Mouse (Mus musculus): ENCODE results near the gene Lat2. TPM values are rescaled to one million over a fixed set of nuclear protein-coding genes. Genes with fewer than 3 reads are reported as not detected.

Gene Lat2
- polyA plus RNA-seq, 1 experiment = 0.61 TPM

GRCm38 (mm10) chr5:134564272-134564671 lies 50.6 kb downstream of the Lat2 start:
- TF ChIP-seq MYOG (IDR thresholded peaks at IDR 0.05; ENCODE audit: control insufficient read depth, extremely low read depth, insufficient read length) (no peak), FOSL1 (IDR thresholded peaks at IDR 0.05; ENCODE audit: insufficient read depth, low read length, poor library complexity, severe bottlenecking) (no peak), MAX (IDR thresholded peaks at IDR 0.05) (no peak), MYOD1 (IDR thresholded peaks at IDR 0.05; ENCODE audit: control insufficient read depth, insufficient read length, low read depth) (no peak), USF1 (IDR thresholded peaks at IDR 0.05; ENCODE audit: low read depth) (no peak), CEBPB (IDR thresholded peaks at IDR 0.05; ENCODE audit: low read depth) (no peak), CTCF (IDR thresholded peaks at IDR 0.05; ENCODE audit: control insufficient read depth, insufficient read depth, insufficient read length) (no peak)

GRCm38 (mm10) chr5:134560450-134561171 lies 54.2 kb downstream of the Lat2 start:
- Histone ChIP-seq H3K27me3 (ENCODE audit: control insufficient read depth, insufficient read depth, insufficient read length) (no peaks in the 10 kb centered on the region), H3K79me2 (ENCODE audit: control insufficient read depth, insufficient read depth) (no peaks in the 10 kb centered on the region), H3K79me3 (ENCODE audit: low read depth) (no peaks in the 10 kb centered on the region), H3K36me3 (ENCODE audit: control insufficient read depth, insufficient read depth) (no peaks in the 10 kb centered on the region), H3ac (ENCODE audit: control insufficient read depth, insufficient read length, low read depth) (no peak overlapping the region), H3K4me3 (ENCODE audit: insufficient read depth, poor library complexity, severe bottlenecking) (no peak overlapping the region)
- TF ChIP-seq FOSL1 (IDR thresholded peaks at IDR 0.05; ENCODE audit: insufficient read depth, low read length, poor library complexity, severe bottlenecking) = no peak
- TF ChIP-seq CEBPB (IDR thresholded peaks at IDR 0.05; ENCODE audit: low read depth) = no peak
- no peak for TF ChIP-seq USF1 (IDR thresholded peaks at IDR 0.05; ENCODE audit: low read depth)
- no peak for TF ChIP-seq MAX (IDR thresholded peaks at IDR 0.05)
- no peak for TF ChIP-seq MYOD1 (IDR thresholded peaks at IDR 0.05; ENCODE audit: control insufficient read depth, insufficient read length, low read depth)
- no peak for TF ChIP-seq CTCF (IDR thresholded peaks at IDR 0.05; ENCODE audit: control insufficient read depth, insufficient read depth, insufficient read length)
- no peak for TF ChIP-seq MYOG (IDR thresholded peaks at IDR 0.05; ENCODE audit: control insufficient read depth, extremely low read depth, insufficient read length)

More at GRCm38 (mm10) chr5:134564272-134564671, 50.6 kb downstream of the Lat2 start:
- Histone ChIP-seq H3K4me3 (ENCODE audit: insufficient read depth, poor library complexity, severe bottlenecking) (no peak overlapping the region), H3K27me3 (ENCODE audit: control insufficient read depth, insufficient read depth, insufficient read length) (no peaks in the 10 kb centered on the region), H3K36me3 (ENCODE audit: control insufficient read depth, insufficient read depth) (no peaks in the 10 kb centered on the region), H3K79me2 (ENCODE audit: control insufficient read depth, insufficient read depth) (no peaks in the 10 kb centered on the region), H3K79me3 (ENCODE audit: low read depth) (no peaks in the 10 kb centered on the region), H3ac (ENCODE audit: control insufficient read depth, insufficient read length, low read depth) (no peak overlapping the region)

GRCm38 (mm10) chr5:134560071-134560449 lies 54.8 kb downstream of the Lat2 start, which contains the start of gene Syna:
Syna (minus strand) TSS chr5:134560171.
- no peak within 1 kb of the TSS for H3ac ChIP-seq (ENCODE audit: control insufficient read depth, insufficient read length, low read depth)
- H3K36me3 ChIP-seq (ENCODE audit: control insufficient read depth, insufficient read depth) = no peaks in the 10 kb centered on the region
- H3K27me3 ChIP-seq (ENCODE audit: control insufficient read depth, insufficient read depth, insufficient read length) = no peaks in the 10 kb centered on the region
- TF ChIP-seq CTCF (IDR thresholded peaks at IDR 0.05; ENCODE audit: control insufficient read depth, insufficient read depth, insufficient read length) = no peak
- TF ChIP-seq MAX (IDR thresholded peaks at IDR 0.05) = no peak
- TF ChIP-seq FOSL1 (IDR thresholded peaks at IDR 0.05; ENCODE audit: insufficient read depth, low read length, poor library complexity, severe bottlenecking) = no peak
- no peak for TF ChIP-seq USF1 (IDR thresholded peaks at IDR 0.05; ENCODE audit: low read depth)
- TF ChIP-seq MYOD1 (IDR thresholded peaks at IDR 0.05; ENCODE audit: control insufficient read depth, insufficient read length, low read depth) = no peak
- no peak for TF ChIP-seq CEBPB (IDR thresholded peaks at IDR 0.05; ENCODE audit: low read depth)
- no peak for TF ChIP-seq MYOG (IDR thresholded peaks at IDR 0.05; ENCODE audit: control insufficient read depth, extremely low read depth, insufficient read length)
- no peaks in the 10 kb centered on the region for H3K79me2 ChIP-seq (ENCODE audit: control insufficient read depth, insufficient read depth)
- no peaks in the 10 kb centered on the region for H3K79me3 ChIP-seq (ENCODE audit: low read depth)
- H3K4me3 ChIP-seq (ENCODE audit: insufficient read depth, poor library complexity, severe bottlenecking) = no peak within 1 kb of the TSS

GRCm38 (mm10) chr5:134555463-134556164 lies 59.2 kb downstream of the Lat2 start:
- Histone ChIP-seq H3K36me3 (ENCODE audit: control insufficient read depth, insufficient read depth) (no peaks in the 10 kb centered on the region), H3K79me3 (ENCODE audit: low read depth) (peaks cover 7% of the 10 kb centered on the region), H3K79me2 (ENCODE audit: control insufficient read depth, insufficient read depth) (peaks cover 10% of the 10 kb centered on the region), H3K4me3 (ENCODE audit: insufficient read depth, poor library complexity, severe bottlenecking) (no peak overlapping the region), H3K27me3 (ENCODE audit: control insufficient read depth, insufficient read depth, insufficient read length) (no peaks in the 10 kb centered on the region), H3ac (ENCODE audit: control insufficient read depth, insufficient read length, low read depth) (no peak overlapping the region)
- no peak for TF ChIP-seq CEBPB (IDR thresholded peaks at IDR 0.05; ENCODE audit: low read depth)
- no peak for TF ChIP-seq CTCF (IDR thresholded peaks at IDR 0.05; ENCODE audit: control insufficient read depth, insufficient read depth, insufficient read length)
- no peak for TF ChIP-seq FOSL1 (IDR thresholded peaks at IDR 0.05; ENCODE audit: insufficient read depth, low read length, poor library complexity, severe bottlenecking)
- no peak for TF ChIP-seq MAX (IDR thresholded peaks at IDR 0.05)
- TF ChIP-seq MYOD1 (IDR thresholded peaks at IDR 0.05; ENCODE audit: control insufficient read depth, insufficient read length, low read depth) = no peak
- no peak for TF ChIP-seq MYOG (IDR thresholded peaks at IDR 0.05; ENCODE audit: control insufficient read depth, extremely low read depth, insufficient read length)
- TF ChIP-seq USF1 (IDR thresholded peaks at IDR 0.05; ENCODE audit: low read depth) = no peak

- no peak overlapping the region for H3ac ChIP-seq (ENCODE audit: control insufficient read depth, insufficient read length, low read depth)
- H3K79me3 ChIP-seq (ENCODE audit: low read depth) = peaks cover 12% of the 10 kb centered on the region
Observed at GRCm38 (mm10) chr5:134553951-134554546, 60.8 kb downstream of the Lat2 start.

More at GRCm38 (mm10) chr5:134553951-134554546, 60.8 kb downstream of the Lat2 start:
- TF ChIP-seq CEBPB (IDR thresholded peaks at IDR 0.05; ENCODE audit: low read depth) = no peak
- no peak for TF ChIP-seq CTCF (IDR thresholded peaks at IDR 0.05; ENCODE audit: control insufficient read depth, insufficient read depth, insufficient read length)
- no peak for TF ChIP-seq USF1 (IDR thresholded peaks at IDR 0.05; ENCODE audit: low read depth)
- no peak for TF ChIP-seq MYOD1 (IDR thresholded peaks at IDR 0.05; ENCODE audit: control insufficient read depth, insufficient read length, low read depth)
- no peak for TF ChIP-seq FOSL1 (IDR thresholded peaks at IDR 0.05; ENCODE audit: insufficient read depth, low read length, poor library complexity, severe bottlenecking)
- no peak for TF ChIP-seq MYOG (IDR thresholded peaks at IDR 0.05; ENCODE audit: control insufficient read depth, extremely low read depth, insufficient read length)
- Histone ChIP-seq H3K36me3 (ENCODE audit: control insufficient read depth, insufficient read depth) (no peaks in the 10 kb centered on the region), H3K79me2 (ENCODE audit: control insufficient read depth, insufficient read depth) (peaks cover 26% of the 10 kb centered on the region), H3K4me3 (ENCODE audit: insufficient read depth, poor library complexity, severe bottlenecking) (no peak overlapping the region), H3K27me3 (ENCODE audit: control insufficient read depth, insufficient read depth, insufficient read length) (no peaks in the 10 kb centered on the region)
